Mouse (Mus musculus) heart, postnatal 36 days (tissue): ENCODE results near the gene Mpv17l2. TPM values are rescaled to one million over a fixed set of nuclear protein-coding genes. Genes with fewer than 3 reads are reported as not detected.

Experiments used
- DNase-seq, 2 experiments: peaks; one replicate each; pipeline ENCODE4 v3.0.0; 2021 to 2022
- intact Hi-C: fragments of 180-260 bp; cut with DNase I; formaldehyde crosslinking; loops from one replicate; pipeline ENCODE4 v1.15.1; 2025
- total RNA-seq, 2 experiments: library from RNA; stranded (reverse); gene quantifications; 2 replicates each; pipeline ENCODE4 v1.2.3; 2021

Mpv17l2 gene
- total RNA-seq, 2 experiments from 2014 or later = 28.0 to 30.8 TPM

DNA sequence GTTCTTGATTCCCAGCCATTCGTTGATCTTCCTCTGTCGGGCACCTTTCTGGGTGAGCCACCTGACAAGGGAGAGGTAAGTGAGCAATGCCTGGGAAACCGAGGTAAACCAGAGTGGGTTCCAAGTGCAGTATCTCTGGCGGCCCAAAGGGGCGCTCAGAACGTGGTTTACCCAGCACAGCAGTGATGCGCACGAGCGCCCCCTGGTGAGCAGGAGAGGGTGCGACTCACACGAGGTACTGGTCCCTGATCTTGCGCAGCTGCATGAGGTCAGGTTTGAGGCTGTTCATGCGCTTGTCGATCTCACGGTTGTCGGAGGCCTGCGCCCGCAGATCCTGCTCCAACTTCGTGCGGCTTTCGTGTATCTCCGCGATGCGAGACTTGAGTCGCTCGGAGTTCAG lies 8.6 kb upstream of the Mpv17l2 start:
- intact Hi-C loops = loop anchor here (1.0 kb wide), 1 partner anchor 49 kb away; no protein-coding TSS in a partner anchor
- peak; percentile 94 to 98 for DNase-seq

DNA sequence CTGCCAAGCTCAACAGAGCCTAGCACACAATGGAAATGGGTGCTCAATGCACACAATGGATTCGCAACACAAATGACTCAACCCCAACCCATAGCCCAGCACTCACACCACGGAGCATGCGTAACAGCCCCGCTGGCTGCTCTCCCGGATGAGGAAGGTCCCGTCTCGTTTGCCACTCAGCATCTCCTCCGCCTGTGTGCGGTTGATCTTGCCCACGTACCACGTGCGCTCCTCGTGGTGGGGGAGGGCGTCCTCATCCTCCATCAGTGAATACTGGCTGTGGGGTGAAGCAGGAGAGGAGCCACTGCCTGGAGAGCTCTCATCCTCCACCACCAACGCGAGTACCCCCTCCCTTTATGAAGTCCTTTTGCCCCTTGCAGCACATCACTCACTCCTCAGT lies 8.2 kb upstream of the Mpv17l2 start:
- DNase-seq = no peak

DNA sequence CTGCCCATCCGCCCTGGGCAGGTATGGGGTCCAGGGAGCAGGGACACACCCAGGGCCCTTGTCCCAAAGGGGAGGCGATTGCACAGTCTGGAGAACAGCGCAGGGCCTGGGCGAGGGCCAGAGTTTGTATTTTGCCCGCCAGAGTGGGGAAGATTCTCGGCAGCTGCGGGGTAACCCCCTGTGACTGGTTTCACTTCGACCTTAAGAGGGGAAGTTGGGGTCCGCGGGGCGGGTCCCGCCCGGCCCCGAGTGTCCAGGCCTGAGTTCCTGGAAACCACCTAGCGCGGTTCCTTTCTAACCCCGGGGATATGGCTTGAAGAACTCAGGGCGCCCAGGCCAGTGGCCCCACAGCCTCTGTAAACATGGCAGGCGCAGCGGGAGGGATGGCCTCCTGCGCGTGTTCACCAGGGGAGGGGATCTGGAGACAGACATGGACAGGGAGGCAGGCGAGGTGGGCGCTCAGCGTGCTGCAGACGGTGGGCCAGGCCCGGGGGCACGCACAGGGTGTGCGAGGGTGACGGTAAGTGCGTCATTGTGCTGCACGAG lies 7.6 kb upstream of the Mpv17l2 start:
- no peak for DNase-seq
- intact Hi-C loops = no loop called here

More for the DNA sequence above, 8.2 kb upstream of the Mpv17l2 start:
- intact Hi-C loops = loop anchor here (1.0 kb wide), 1 partner anchor 49 kb away; no protein-coding TSS in a partner anchor

DNA sequence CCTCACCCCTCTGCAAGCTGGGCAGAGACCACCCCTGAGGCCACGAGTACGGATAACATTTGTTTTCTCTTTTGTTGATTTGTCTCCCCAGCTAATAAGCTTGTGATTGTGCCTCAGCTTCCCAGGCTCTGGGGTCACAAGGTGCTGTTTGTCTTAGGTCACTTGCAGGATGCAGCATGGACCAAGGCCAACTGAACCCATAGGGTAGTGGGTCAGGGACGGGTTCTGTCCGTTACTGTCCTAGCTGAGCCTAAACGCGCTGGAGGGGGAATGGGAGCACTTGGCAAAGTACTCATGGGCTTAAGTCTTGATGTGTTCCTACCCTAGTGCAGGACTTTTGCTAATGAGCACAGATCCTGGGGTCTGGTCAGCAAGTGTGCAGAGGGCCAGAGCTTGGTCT lies 6.8 kb upstream of the Mpv17l2 start:
- DNase-seq = no peak
- intact Hi-C loops = no loop called here

DNA sequence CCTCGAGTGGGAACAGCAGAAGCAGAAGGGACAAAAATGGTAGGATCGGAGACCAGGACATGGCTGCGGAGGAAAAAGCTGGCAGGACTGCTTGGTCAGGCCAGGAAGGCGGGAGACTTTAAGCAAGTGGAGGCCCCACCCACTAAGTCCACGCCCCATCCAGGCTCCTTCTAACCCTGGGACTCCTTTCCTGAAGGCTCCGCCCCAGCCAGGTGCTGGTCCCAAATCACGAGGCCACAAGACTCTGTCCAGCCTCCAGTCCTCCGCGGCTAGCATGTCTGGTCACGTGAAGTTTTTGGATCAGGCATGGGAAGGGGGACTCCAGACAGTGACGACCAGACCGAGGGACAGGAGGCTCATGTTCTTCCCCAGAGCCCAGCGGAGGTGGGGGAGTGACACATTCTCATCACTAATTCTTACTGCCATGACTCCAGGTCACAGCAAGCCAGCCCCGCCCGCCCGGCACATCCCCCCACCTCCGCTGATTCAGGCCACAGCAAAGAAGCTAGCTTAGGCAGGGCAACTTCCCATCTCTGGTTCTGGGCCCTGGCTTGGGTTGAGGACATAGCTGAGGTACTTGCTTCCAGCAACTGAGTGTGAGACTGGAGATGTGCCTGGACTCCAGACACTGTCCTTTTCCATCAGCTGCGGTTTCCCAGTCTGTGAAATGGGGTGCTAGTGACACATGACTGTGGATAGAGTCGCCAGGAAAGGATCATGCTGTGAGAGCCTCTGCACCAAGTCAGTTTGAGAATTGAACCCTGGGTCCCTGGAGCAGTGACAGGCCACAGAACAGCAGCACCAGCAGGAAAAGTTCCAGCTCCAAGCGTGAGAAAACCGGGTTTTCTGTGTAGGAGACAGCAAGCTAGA lies 6.1 kb upstream of the Mpv17l2 start:
- intact Hi-C loops = no loop called here
- DNase-seq = peak; percentile 66 to 71

DNA sequence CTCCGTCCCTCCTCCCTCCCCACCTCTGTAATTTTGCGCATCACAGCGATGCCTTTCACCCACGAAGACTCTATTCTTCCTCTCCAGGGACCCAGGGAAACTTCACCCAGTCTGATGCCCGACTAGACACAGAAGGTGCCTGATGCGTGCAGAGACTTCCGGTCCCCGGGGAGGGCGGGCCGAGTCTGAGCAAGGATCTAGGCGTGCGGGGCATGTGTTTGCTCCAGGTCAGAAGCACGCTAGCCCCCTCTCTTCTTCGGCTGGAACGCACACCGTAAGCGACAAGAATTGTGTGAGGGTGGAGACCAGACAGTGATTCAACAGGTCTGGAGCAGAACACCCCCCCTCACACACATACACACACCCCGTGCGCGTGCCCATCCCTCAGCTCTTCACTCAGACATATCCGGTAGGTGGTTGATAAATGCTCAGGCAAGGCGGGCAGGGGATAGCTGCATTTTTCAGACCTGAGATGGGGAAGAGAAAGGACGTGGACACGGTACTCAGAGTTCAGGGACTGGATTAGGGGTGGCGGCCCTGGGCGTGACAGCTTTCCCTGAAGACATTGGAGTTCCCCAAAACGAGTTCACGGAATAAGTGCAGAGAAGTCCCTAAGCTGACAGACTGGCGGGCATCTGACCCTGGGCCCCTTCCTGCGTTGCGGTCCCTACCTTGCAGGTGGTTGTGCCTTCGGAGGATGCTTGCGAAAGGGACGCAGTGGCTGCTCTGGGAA lies 5.3 kb upstream of the Mpv17l2 start:
- intact Hi-C loops = no loop called here
- peak in 1 of 2 experiments; percentile 52 for DNase-seq

DNA sequence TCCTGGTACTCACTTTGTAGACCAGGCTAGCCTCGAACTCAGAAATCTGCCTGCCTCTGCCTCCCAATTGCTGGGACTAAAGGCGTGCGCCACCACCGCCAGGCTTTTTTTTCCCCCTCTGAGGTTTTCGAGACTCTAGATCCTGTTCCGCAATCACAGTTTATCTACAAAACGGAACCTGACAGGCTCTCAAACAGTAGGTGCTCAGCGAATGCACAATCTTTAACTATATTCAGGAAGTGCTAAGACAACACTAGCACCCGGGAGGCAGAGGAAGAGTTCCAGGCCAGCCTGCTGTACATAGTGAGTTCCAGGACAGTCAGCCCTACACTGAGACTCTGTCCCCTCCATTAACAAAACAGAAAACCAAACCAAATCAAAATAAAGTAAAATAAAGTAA lies 4.6 kb upstream of the Mpv17l2 start:
- no peak for DNase-seq
- intact Hi-C loops = no loop called here

DNA sequence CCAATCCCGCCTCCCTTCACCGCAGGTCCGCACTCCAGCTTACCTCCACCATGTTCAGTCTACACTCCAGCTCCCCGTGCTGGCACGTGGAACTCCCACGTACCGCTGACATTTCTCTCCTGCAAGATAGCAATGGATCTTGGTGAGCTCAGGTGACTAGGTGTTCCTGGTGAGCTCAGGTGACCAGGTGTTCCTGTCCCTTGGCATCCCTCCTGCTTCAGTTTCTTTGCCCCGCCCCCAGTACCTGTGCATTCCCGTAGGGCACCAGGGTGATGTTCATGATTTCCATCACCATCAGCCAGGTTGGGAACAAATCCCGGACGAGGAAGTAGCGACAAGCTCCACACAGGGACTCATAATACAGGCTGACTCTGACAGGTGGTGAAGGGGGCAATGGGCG lies 3.9 kb upstream of the Mpv17l2 start:
- intact Hi-C loops = no loop called here
- no peak for DNase-seq

DNA sequence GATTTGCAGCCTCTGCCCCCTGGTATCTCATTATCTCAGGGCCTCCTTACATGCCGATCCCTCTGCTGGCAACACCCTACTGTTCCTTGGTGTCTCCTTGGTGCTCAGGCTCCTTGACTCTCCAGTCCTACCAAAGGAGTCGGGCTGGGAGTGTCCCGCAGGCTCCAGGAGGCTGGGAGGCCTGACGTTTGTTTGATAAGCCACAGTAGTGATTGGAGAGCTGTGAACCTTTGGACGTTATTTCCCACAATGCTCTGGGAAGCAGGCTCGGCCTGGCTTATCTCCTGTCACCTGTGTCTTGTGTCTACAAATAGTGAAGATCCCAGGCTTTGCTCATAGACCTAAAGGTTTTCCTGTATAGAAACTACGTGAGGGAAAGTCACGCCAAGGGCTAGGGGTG lies 3.3 kb upstream of the Mpv17l2 start:
- intact Hi-C loops = no loop called here
- no peak for DNase-seq

DNA sequence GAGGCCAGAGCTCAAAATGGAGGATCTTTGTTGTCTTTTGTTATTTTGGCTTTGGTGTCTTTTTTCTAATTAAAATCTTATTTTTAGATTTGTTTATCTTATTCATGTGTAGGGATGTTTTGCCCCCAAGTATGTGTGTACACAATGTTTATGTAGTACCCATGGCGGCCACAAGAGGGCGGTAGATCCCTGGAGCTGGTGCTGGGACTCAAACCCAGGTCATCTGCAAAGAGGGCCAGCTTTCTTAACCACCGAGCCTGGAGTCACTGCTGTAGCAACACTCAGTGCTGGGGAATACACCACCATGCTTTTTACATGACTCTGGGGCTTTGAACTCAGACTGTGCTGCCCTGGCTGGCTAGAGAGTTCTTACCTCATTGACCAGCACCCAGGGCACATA lies 2.6 kb upstream of the Mpv17l2 start:
- intact Hi-C loops = no loop called here
- peak in 1 of 2 experiments; percentile 73 for DNase-seq

DNA sequence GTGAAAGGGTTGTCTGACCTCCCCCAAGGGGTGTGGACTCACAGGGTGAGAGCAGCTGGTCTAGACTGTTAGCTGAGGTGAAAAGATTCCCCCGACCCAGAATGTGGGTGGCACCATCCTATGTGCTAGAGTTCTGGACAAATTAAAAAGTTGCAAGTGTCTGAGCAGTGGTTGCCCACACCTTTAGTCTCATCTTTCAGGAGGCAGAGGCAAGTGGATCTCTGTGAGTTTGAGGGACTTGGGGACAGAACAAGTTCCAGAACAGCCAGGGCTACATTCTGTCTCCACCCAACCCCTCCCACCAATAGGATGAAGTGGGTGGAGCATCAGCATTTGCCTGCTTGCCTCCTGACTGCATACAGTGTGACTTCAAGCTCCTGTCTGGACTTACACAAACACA lies 1.4 kb upstream of the Mpv17l2 start:
- no peak for DNase-seq
- intact Hi-C loops = no loop called here

DNA sequence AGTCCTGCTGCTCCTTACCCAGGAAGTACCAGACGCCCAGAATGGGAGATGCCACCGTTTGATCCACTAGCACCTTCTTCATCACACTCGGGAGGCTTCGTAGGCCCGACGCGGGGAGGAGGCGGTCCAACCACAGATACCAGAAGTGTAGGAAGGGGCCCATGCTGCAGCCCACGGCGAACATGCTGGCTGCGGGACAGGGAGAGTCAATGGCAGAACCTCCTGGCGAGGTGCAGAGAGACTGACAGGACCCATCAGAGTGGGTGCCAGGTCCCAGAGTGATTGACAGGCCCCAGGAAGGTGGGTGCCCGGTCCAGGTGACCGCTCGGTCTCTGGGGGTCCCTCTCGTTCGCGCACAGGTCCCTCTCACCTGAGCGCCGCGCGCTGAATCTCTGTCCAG lies 396 bp downstream of the Mpv17l2 start:
- intact Hi-C loops = no loop called here
- no peak for DNase-seq

DNA sequence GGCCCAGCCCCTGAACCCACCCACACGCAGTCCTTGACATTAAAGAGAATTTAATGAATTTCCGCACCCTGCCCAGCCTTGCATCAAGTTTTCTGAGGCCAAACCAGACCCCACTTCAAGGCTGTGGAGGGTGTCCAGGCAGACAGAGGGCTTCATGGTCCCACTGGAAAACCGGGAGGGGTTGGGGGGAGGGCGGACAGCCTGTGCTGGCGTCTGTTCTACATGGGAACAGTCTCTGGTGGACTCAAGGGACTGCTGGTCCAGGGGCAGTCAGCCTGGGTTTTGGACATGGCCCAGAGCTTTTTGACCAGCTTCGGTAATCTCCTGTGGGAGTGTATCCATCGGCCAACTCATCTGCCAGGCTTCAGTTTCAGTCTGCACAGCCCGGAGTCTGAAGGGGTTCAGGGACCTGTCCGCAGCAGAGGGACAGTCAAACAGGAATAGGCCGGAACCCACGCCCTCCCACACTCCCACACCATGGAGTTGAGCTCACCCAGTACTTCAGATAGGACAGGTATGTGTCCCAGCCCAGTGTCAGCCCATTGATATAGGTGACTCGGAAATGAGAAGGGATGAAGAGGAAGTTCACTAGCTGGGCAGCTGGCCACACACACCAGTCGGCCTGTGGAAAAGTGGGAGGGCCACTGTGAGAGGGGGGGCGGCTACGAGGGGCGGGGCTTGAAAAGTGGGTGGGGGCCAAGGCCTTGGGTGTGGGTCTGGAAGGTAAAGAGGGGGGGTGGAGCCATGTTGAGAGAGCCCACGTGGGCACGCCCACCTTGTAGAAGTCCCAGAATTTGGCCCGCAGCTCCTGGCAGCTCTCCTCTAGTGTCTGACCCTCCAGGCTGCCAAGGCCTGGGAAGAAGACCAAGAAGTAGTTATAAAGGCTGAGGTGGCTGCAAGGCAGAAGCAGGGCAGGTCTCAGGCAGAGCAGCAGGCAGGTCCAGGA lies 1.9 kb downstream of the Mpv17l2 start:
- peak in 1 of 2 experiments; percentile 16 for DNase-seq
- intact Hi-C loops = no loop called here

DNA sequence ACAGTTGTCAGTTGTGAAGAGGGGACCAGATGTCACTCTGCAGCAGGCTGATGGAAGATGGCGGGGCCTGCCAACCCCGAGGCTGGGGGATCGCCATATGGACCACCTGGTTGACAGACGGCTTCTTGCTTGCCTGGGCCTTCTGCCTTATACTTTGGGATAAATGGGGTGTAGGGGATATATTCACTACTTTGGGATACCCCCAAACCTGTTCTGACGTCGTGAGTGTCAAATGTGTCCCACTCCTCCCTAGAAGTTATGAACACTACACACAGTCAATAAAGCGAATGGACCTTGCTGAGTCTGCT lies 2.5 kb downstream of the Mpv17l2 start:
- peak in 1 of 2 experiments; percentile 1 for DNase-seq
- intact Hi-C loops = no loop called here

DNA sequence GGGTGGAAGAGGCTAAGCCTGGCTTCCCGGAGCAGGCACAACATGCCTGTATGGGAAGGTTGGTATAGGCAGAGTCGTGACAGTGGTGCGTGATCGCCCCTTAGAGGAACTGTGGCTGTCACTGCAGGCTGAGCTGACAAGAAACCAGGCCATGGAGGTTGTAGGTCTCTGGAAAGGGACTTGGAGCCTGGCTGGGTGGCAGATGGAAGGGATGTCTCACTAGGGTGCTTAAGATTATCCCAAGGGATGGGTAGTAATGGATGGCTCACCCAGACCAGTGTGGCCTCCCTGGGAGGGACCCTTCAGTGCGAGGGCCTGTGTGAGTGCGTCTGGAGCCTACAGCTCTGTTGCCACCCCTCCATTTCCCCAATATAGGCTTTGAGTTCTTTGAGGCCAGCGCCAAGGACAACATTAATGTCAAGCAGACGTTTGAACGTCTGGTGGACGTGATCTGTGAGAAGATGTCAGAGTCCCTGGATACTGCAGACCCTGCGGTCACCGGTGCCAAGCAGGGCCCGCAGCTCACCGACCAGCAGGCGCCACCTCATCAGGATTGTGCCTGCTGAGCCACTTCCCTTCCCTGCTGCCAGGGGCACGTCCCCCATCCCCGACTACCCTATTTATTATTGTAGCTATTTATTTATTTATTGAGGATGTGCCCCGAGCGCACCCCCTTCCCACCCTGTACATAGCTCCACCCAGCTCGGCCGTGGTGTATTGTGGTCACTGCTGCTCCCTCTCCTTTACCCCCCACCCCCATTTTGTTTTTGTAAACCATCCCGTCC lies 3.0 kb downstream of the Mpv17l2 start:
- intact Hi-C loops = no loop called here
- peak in 1 of 2 experiments; percentile 13 for DNase-seq

DNA sequence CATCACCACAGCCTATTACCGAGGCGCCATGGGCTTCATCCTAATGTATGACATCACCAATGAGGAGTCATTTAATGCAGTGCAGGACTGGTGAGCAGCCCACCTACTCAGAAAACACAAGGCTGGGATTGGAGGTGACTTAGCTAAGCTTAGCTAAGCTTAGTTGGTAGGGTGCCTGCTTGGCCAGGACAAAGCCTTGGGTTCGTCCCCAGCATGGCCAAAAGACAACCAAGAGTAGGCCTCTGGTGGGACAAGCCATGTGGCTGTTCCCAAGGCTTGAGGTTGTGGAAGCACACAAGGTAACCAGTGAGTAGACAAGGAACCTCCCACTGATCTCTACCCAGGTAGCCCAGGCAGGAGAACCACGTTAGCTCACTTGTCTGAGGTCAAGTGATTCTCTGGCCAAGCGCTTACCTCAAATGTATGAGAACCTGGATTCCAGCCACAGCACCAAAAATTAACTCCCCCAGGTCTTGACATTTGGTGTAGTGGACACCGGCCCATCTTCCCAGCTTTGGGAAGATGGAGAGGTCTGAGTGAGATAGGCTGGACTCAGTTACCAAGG lies 4.2 kb downstream of the Mpv17l2 start:
- DNase-seq = peak in 1 of 2 experiments; percentile 3
- intact Hi-C loops = no loop called here

DNA sequence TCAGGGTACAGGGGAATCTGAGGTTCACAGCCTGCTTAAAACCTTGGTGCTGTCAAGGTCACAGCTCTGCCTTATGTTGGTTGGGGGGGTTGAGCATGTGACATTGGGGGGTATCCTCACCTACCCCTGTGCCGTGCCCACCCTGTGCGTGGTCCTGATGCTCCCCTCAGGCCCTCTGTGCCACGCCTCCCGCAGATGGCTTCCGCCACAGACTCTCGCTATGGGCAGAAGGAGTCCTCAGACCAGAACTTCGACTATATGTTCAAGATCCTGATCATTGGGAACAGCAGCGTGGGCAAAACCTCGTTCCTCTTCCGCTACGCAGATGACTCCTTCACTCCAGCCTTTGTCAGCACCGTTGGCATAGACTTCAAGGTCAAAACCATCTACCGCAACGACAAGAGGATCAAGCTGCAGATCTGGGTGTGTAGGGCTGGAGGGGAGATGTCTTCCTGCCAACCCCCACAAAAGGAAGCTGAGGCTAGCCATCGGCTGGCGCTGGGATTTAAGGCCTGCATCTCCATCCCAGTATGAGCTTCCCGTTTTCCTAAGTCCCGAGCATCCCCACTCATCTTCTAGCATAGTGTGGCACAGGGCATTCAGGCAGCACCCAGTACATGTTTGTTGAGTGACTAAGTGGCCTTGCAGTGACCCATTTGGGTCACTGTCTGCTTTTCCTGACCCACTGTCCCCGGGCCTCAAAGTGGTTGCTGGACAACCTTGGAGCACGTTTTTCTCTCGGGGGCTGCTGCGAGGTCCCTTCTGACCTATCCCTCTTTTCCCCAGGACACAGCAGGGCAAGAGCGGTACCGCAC lies 4.9 kb downstream of the Mpv17l2 start:
- peak in 1 of 2 experiments; percentile 6 for DNase-seq
- intact Hi-C loops = no loop called here

DNA sequence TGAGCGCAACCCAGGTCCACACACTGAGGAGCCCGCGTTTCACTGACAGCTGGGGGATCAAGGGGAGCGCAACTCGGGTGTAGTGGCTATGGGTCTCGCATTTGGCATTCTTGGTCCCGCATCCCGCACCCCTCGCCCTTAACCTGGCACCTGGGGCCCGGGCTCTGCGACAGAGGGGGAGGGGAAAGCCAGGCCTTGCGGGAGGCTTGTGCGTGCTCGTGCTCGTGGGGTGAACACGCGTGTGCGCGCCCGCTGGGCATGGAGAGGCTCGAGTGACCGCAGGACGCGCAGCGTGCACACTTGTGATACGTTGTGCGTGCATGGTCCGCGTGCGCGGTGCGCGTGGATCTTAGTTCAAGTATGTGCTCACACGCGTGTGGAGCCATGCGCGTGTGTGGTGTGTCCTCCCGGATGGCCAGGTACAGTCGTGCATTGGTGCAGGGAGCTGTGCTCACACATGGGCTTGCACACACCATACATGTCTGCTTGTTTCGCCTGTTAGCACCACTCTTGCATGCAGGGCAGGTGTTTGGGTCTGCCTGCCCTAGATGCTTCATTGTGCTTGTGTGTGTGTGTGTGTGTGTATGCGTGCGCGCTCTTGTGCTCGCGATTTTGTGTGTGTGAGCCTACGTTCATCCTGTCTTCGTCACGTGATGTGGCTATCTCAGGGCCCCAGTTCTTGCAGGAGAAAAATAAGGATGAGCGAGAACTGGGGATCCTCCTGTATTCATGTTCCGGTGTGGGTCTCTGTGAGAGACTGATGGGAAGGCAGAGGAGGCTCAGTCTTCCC lies 5.7 kb downstream of the Mpv17l2 start:
- intact Hi-C loops = loop anchor here (5.0 kb wide), 2 partner anchors 83 to 143 kb away; partner anchors contain the start of gene Lsm4
- peak in 1 of 2 experiments; percentile 47 for DNase-seq
